Mouse (Mus musculus): Measurements from ENCODE around the gene Plcd1. TPM values are rescaled to one million over a fixed set of nuclear protein-coding genes. Genes with fewer than 3 reads are reported as not detected.

Plcd1 gene
- polyA plus RNA-seq, 1 experiment from 2014 or later, result 4.9 TPM

DNA sequence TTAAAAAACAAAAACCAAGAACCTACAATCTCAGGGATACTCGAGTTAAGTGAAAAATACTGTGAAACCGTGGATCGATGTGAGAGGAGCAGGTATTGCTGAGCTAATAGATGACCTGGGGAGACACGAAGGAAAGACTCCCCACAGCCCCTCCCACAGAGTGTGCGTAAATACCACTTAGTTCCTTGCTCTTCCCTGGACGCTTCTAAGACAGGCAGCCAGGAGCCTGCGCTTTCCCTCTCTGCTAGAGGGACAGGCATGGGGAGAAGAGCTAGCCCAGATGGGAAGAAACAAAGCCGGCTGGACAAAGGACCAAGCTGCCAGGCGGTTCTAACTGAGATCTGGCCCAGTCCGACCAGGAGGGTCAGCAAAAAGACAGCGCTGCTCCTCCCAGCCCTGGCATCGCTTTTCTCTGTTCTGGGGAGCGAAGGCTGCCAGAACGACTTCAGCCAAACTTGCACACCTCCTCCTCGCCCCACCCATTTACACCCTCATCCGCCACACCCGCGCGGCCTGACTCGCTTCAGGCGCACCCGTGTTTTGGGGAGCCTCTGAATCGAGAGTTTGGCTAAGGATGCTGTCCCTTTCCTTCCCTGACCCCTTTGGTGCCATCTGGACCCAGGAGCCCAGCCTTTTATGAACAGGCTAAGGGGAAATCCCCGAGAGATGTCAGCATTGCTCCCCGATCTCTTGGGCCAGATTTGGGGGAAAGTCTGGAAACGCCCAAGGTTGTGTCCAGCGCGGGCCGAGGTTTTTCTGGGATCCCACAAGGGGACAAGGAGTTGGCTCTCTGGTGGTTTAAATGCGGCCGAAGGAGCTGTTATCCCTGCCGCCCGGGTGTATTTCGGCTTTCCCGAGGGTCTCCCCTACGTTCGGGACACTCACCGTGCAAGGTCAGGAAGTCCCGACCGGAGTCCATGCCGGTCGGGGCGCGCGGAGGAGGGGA, 556 bp downstream of the Plcd1 start:
- peak overlapping the region; percentile 39 for H3K4me3 ChIP-seq (ENCODE audit: low read depth, low read length)
- no peak overlapping the region for H3K27ac ChIP-seq (ENCODE audit: low read depth, low read length)
- H3K27me3 ChIP-seq (replicated peaks; ENCODE audit: control insufficient read depth, insufficient read depth, low read length), result peaks cover 52% of the 10 kb centered on the region
- DNase-seq (ENCODE audit: low spot score) (no peak), ATAC-seq (replicated peaks; ENCODE audit: low FRiP score) (no peak)
- no peak overlapping the region; the same call in 1 of the 2 replicates for H3K9ac ChIP-seq (ENCODE audit: low read depth, low read length)
- peaks cover 3% of the 10 kb centered on the region for H3K4me1 ChIP-seq (replicated peaks; ENCODE audit: control insufficient read depth, insufficient read depth, low read length)
- H3K4me2 ChIP-seq, result peak overlapping the region; percentile 60
- H3K9me3 ChIP-seq (ENCODE audit: control insufficient read depth, low read length), result no peaks in the 10 kb centered on the region
- WGBS, result 4% methylated on average over 45 of the region's 45 CpGs
- H3K36me3 ChIP-seq (ENCODE audit: control insufficient read depth, insufficient read depth, low read length), result no peaks in the 10 kb centered on the region

GRCm38 (mm10) chr9:119091581-119092310, 1.6 kb downstream of the Plcd1 start:
- Histone ChIP-seq H3K27ac (ENCODE audit: low read depth, low read length) (no peak overlapping the region), H3K9me3 (ENCODE audit: control insufficient read depth, low read length) (no peaks in the 10 kb centered on the region), H3K4me3 (ENCODE audit: low read depth, low read length) (no peak overlapping the region), H3K4me1 (replicated peaks; ENCODE audit: control insufficient read depth, insufficient read depth, low read length) (peaks cover 5% of the 10 kb centered on the region), H3K27me3 (replicated peaks; ENCODE audit: control insufficient read depth, insufficient read depth, low read length) (peaks cover 52% of the 10 kb centered on the region), H3K36me3 (ENCODE audit: control insufficient read depth, insufficient read depth, low read length) (no peaks in the 10 kb centered on the region), H3K4me2 (no peak overlapping the region), H3K9ac (ENCODE audit: low read depth, low read length) (no peak overlapping the region)
- DNase-seq (ENCODE audit: low spot score) (no peak), ATAC-seq (replicated peaks; ENCODE audit: low FRiP score) (no peak)
- WGBS, result 64% methylated on average over 12 of the region's 12 CpGs

DNA sequence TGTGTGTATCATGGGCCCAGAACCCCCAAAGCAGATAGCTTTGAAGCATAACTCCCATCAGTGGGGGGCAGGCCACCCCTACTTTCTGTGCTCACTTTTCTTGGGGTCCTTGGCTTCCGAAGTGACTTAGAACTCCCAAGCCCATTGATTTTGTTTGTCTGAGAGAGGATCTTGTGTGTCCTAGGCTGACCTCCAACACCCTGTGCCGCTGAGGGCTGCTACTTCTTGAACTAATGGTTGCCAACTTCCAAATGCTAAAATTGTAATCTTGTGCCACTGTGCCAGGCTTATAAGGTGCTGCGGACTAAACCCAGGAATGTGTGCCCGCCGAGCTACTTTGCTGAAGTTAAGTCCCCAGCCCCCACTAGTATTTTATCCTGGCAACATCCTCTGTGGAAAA, 2.8 kb downstream of the Plcd1 start:
- Histone ChIP-seq H3K4me2 (no peak overlapping the region), H3K4me3 (ENCODE audit: low read depth, low read length) (no peak overlapping the region), H3K9me3 (ENCODE audit: control insufficient read depth, low read length) (no peaks in the 10 kb centered on the region), H3K4me1 (replicated peaks; ENCODE audit: control insufficient read depth, insufficient read depth, low read length) (peaks cover 5% of the 10 kb centered on the region), H3K9ac (ENCODE audit: low read depth, low read length) (no peak overlapping the region), H3K36me3 (ENCODE audit: control insufficient read depth, insufficient read depth, low read length) (no peaks in the 10 kb centered on the region), H3K27ac (ENCODE audit: low read depth, low read length) (no peak overlapping the region), H3K27me3 (replicated peaks; ENCODE audit: control insufficient read depth, insufficient read depth, low read length) (peaks cover 46% of the 10 kb centered on the region)
- ATAC-seq (replicated peaks; ENCODE audit: low FRiP score) (no peak), DNase-seq (ENCODE audit: low spot score) (no peak)
- WGBS, result 90% methylated on average over 5 of the region's 5 CpGs

- Histone ChIP-seq H3K27ac (ENCODE audit: low read depth, low read length) (no peak overlapping the region), H3K36me3 (ENCODE audit: control insufficient read depth, insufficient read depth, low read length) (no peaks in the 10 kb centered on the region), H3K4me2 (no peak overlapping the region), H3K4me3 (ENCODE audit: low read depth, low read length) (no peak overlapping the region), H3K9me3 (ENCODE audit: control insufficient read depth, low read length) (no peaks in the 10 kb centered on the region), H3K4me1 (replicated peaks; ENCODE audit: control insufficient read depth, insufficient read depth, low read length) (peaks cover 5% of the 10 kb centered on the region), H3K9ac (ENCODE audit: low read depth, low read length) (no peak overlapping the region), H3K27me3 (replicated peaks; ENCODE audit: control insufficient read depth, insufficient read depth, low read length) (peaks cover 37% of the 10 kb centered on the region)
- 84% methylated on average over 7 of the region's 7 CpGs for WGBS
- DNase-seq (ENCODE audit: low spot score) (no peak), ATAC-seq (replicated peaks; ENCODE audit: low FRiP score) (no peak)
Measured at GRCm38 (mm10) chr9:119089437-119089836, 3.9 kb downstream of the Plcd1 start.

GRCm38 (mm10) chr9:119088148-119088801, 5.0 kb downstream of the Plcd1 start:
- Histone ChIP-seq H3K36me3 (ENCODE audit: control insufficient read depth, insufficient read depth, low read length) (no peaks in the 10 kb centered on the region), H3K27ac (ENCODE audit: low read depth, low read length) (no peak overlapping the region; the same call in 1 of the 2 replicates), H3K4me1 (replicated peaks; ENCODE audit: control insufficient read depth, insufficient read depth, low read length) (peaks cover 5% of the 10 kb centered on the region), H3K9me3 (ENCODE audit: control insufficient read depth, low read length) (no peaks in the 10 kb centered on the region), H3K9ac (ENCODE audit: low read depth, low read length) (0 out of 2 replicates have a peak overlapping the region, but pooled peaks have one; percentile 25), H3K4me2 (peak overlapping the region; percentile 73), H3K27me3 (replicated peaks; ENCODE audit: control insufficient read depth, insufficient read depth, low read length) (peaks cover 26% of the 10 kb centered on the region), H3K4me3 (ENCODE audit: low read depth, low read length) (peak overlapping the region; percentile 46)
- ATAC-seq (replicated peaks; ENCODE audit: low FRiP score) (peak; percentile 78), DNase-seq (ENCODE audit: low spot score) (peak; percentile 88)
- WGBS, result 1% methylated on average over 24 of the region's 24 CpGs

DNA sequence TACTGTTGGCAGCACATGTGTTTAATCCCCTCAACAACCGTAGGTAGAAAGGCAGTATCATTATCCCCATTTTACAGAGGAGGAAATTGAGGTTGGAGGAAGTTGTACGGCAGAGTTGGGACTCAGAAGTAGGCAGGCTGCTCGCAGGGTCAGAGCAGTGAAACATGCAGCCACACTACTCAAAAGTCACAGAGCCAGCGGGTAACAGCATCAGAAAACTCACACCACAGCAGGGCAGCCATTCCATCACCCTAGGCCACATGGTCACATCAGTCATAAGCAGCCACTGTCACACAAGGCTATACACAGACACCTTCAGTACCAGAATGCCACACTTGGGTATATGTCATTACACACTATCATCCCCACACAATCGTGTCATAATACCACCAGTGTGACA, 6.0 kb downstream of the Plcd1 start:
- H3K36me3 ChIP-seq (ENCODE audit: control insufficient read depth, insufficient read depth, low read length), result no peaks in the 10 kb centered on the region
- H3K4me1 ChIP-seq (replicated peaks; ENCODE audit: control insufficient read depth, insufficient read depth, low read length), result peaks cover 9% of the 10 kb centered on the region
- ATAC-seq (replicated peaks; ENCODE audit: low FRiP score) (no peak; the same call in 1 of the 2 replicates), DNase-seq (ENCODE audit: low spot score) (no peak)
- H3K27ac ChIP-seq (ENCODE audit: low read depth, low read length), result no peak overlapping the region
- H3K4me2 ChIP-seq, result peak overlapping the region; percentile 73; the same call in 1 of the 2 replicates
- no peak overlapping the region for H3K4me3 ChIP-seq (ENCODE audit: low read depth, low read length)
- peaks cover 16% of the 10 kb centered on the region for H3K27me3 ChIP-seq (replicated peaks; ENCODE audit: control insufficient read depth, insufficient read depth, low read length)
- no peak overlapping the region for H3K9ac ChIP-seq (ENCODE audit: low read depth, low read length)
- 75% methylated on average over 5 of the region's 5 CpGs for WGBS
- no peaks in the 10 kb centered on the region for H3K9me3 ChIP-seq (ENCODE audit: control insufficient read depth, low read length)

- H3K9ac ChIP-seq (ENCODE audit: low read depth, low read length), result no peak overlapping the region
- H3K4me3 ChIP-seq (ENCODE audit: low read depth, low read length), result no peak overlapping the region
- DNase-seq (ENCODE audit: low spot score) (no peak), ATAC-seq (replicated peaks; ENCODE audit: low FRiP score) (no peak)
- peaks cover 7% of the 10 kb centered on the region for H3K27me3 ChIP-seq (replicated peaks; ENCODE audit: control insufficient read depth, insufficient read depth, low read length)
- 31% methylated on average over 1 of the region's 1 CpGs for WGBS
- no peak overlapping the region for H3K27ac ChIP-seq (ENCODE audit: low read depth, low read length)
- no peaks in the 10 kb centered on the region for H3K9me3 ChIP-seq (ENCODE audit: control insufficient read depth, low read length)
- H3K4me2 ChIP-seq, result no peak overlapping the region
- H3K4me1 ChIP-seq (replicated peaks; ENCODE audit: control insufficient read depth, insufficient read depth, low read length), result peaks cover 9% of the 10 kb centered on the region
- H3K36me3 ChIP-seq (ENCODE audit: control insufficient read depth, insufficient read depth, low read length), result no peaks in the 10 kb centered on the region
Measured at GRCm38 (mm10) chr9:119086451-119086850, 6.9 kb downstream of the Plcd1 start.

DNA sequence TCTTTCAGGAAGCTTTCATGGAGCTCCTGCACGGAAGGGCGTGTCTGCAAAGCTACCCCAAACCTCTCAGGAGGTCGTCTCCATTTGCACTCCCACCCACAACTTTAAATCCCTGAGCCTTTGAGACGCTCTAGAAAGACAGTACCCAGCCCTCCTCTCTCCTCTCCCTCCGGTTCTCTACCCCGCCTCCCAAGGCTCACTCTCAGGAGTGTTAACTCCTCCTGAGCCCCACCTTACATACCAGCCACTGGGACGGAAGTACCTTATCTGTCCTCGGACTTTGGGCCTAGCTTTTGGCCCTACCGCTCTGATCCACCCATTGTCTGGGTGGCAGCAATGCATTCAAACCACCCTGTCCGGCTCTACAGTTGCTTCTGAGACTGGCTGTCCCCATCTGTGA, 9.3 kb downstream of the Plcd1 start:
- Histone ChIP-seq H3K4me3 (ENCODE audit: low read depth, low read length) (no peak overlapping the region), H3K27me3 (replicated peaks; ENCODE audit: control insufficient read depth, insufficient read depth, low read length) (no peaks in the 10 kb centered on the region), H3K36me3 (ENCODE audit: control insufficient read depth, insufficient read depth, low read length) (no peaks in the 10 kb centered on the region), H3K4me2 (no peak overlapping the region), H3K9ac (ENCODE audit: low read depth, low read length) (no peak overlapping the region), H3K9me3 (ENCODE audit: control insufficient read depth, low read length) (no peaks in the 10 kb centered on the region), H3K27ac (ENCODE audit: low read depth, low read length) (no peak overlapping the region), H3K4me1 (replicated peaks; ENCODE audit: control insufficient read depth, insufficient read depth, low read length) (peaks cover 9% of the 10 kb centered on the region)
- DNase-seq (ENCODE audit: low spot score) (no peak), ATAC-seq (replicated peaks; ENCODE audit: low FRiP score) (no peak)
- WGBS, result 64% methylated on average over 10 of the region's 10 CpGs

Measured in liver, embryonic 11.5 days (tissue).